Comparison of ENCODE assay signal across 17 mouse cellular contexts in the genomic region with DNA sequence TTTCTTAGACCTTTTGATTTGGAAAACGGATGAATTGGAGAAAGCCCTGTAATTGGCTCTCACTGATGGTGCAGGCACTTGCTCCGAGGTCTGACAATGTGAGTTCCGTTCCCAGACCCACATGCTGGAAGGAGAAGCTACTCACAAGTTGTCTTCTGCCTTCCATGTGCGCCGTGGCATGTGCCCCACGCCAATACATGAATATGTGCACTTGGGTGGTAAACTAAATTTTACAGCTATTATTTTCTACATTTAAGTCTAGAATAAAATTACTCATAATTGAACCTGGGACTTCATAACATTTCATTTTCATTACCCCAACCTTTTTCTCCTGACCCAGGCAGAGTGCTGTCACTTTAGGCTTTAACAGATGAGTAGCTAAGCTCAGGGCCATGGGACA. TPM values are rescaled to one million over a fixed set of nuclear protein-coding genes. Genes with fewer than 3 reads are reported as not detected.
A peak's percentile ranks its signal among the peaks of the same experiment; 100 is the strongest.
DNase-seq lines count a peak whose midpoint lies in the region; TF ChIP-seq lines count a peak whose summit lies in the region.
"Had no signal": no experiment of that assay in that cellular context is flagged by ENCODE, and none has a peak within 500 bp of the region (broad histone marks: within the 10 kb centered on the region; RNA-seq: fewer than 3 reads in every experiment).

No protein-coding gene starts in this region.

- no peaks in the 10 kb centered on the region for H3K27me3 ChIP-seq in CH12.LX (replicated peaks)
- H3K27me3 ChIP-seq in kidney, adult 2 months (replicated peaks; ENCODE audit: control insufficient read depth, insufficient read depth, low read length): no peaks in the 10 kb centered on the region
- H3K27me3 ChIP-seq: Patski had no signal

- peaks cover 10 to 31% of the 10 kb centered on the region in 2 experiments for H3K4me1 ChIP-seq in CH12.LX (ENCODE audit: control insufficient read depth in 1 of 2, insufficient read depth in 2 of 2)
- no peaks in the 10 kb centered on the region for H3K4me1 ChIP-seq in kidney, adult 2 months (ENCODE audit: control insufficient read depth, insufficient read depth, low read length)

- no peak overlapping the region for H3K4me3 ChIP-seq in CH12.LX (replicated peaks in 1 of 3; ENCODE audit: low read depth in 2 of 3, low read length in 2 of 3, poor library complexity in 1 of 3)
- H3K4me3 ChIP-seq in kidney, adult 2 months (ENCODE audit: insufficient read depth, low read depth, low read length): no peak overlapping the region

- H3K9ac ChIP-seq in CH12.LX (ENCODE audit: insufficient read depth, low read depth): peak overlapping the region; percentile 70

- WGBS in kidney, adult 2 months: 93% methylated on average over 6 of the region's 6 CpGs

- H3K4me2 ChIP-seq in CH12.LX (ENCODE audit: insufficient read depth, low read depth, poor library complexity, severe bottlenecking): peak overlapping the region; percentile 85

- no peaks in the 10 kb centered on the region for H3K9me3 ChIP-seq in CH12.LX (replicated peaks; ENCODE audit: low read length)
- H3K9me3 ChIP-seq: G1E had no signal

- H3K79me2 ChIP-seq in CH12.LX (replicated peaks; ENCODE audit: control insufficient read depth, extremely low read depth, insufficient read depth, poor library complexity, severe bottlenecking): peaks cover 3% of the 10 kb centered on the region; the same call in 1 of the 2 replicates

- DNase-seq in CH12.LX (ENCODE audit: extremely low read depth): no peak
- DNase-seq in kidney, adult 2 months: no peak
- DNase-seq: adrenal gland, adult 2 months; adrenal gland, adult 8-10 months; adrenal gland, postnatal 10 days; adrenal gland, postnatal 14 days; adrenal gland, postnatal 25 days; adrenal gland, postnatal 36 days; B cell, adult 2 months; cerebellum, adult 11 months; cerebellum, adult 11-12 months; cerebellum, adult 18-20 months; cerebellum, adult 2 months; cerebellum, adult 8-10 months had no signal

- no peak for TF ChIP-seq EP300 in CH12.LX (IDR thresholded peaks at IDR 0.05; ENCODE audit: low read length)

- TF ChIP-seq POLR2A in CH12.LX (IDR thresholded peaks at IDR 0.05; ENCODE audit: low read depth, low read length): no peak
- TF ChIP-seq POLR2A in kidney, adult 2 months (IDR thresholded peaks at IDR 0.05; ENCODE audit: low read depth, low read length): no peak

- peak overlapping the region; percentile 77 for H3K27ac ChIP-seq in CH12.LX (ENCODE audit: insufficient read depth, low read depth)
- H3K27ac ChIP-seq in kidney, adult 2 months (ENCODE audit: insufficient read depth, low read depth, low read length): no peak overlapping the region

- no peak for TF ChIP-seq CTCF in CH12.LX (conservative IDR thresholded peaks at IDR 0.05 in 1 of 2, IDR thresholded peaks at IDR 0.05 in 1 of 2; ENCODE audit: low read depth in 2 of 2, low read length in 2 of 2)
- no peak for TF ChIP-seq CTCF in kidney, adult 2 months (conservative IDR thresholded peaks at IDR 0.05; ENCODE audit: insufficient read depth, insufficient read length, low read depth, low read length)

- peaks cover 0 to 6% of the 10 kb centered on the region in 2 experiments for H3K36me3 ChIP-seq in CH12.LX (replicated peaks in 1 of 2; ENCODE audit: control insufficient read depth in 1 of 2, insufficient read depth in 1 of 2, low read length in 1 of 2)
- H3K36me3 ChIP-seq in kidney, adult 2 months (ENCODE audit: control insufficient read depth, insufficient read depth, low read length): no peaks in the 10 kb centered on the region
- H3K36me3 ChIP-seq: G1E had no signal

- dilution Hi-C loops in CH12.LX (cut with MboI; ENCODE audit: extremely low pct_ligation_motif_present, extremely low pct_unique_long_range_greater_than_20kb, low sequenced_read_pairs): no loop called here

- TF ChIP-seq RAD21 in CH12.LX (IDR thresholded peaks at IDR 0.05; ENCODE audit: low read depth, low read length): no peak

- in situ Hi-C loops in CH12.LX (cut with MboI; ENCODE audit: low pct_ligation_motif_present, low pct_unique_long_range_greater_than_20kb, low sequenced_read_pairs): no loop called here

TF ChIP-seq in CH12.LX, 34 proteins besides CTCF, POLR2A, EP300 and RAD21:
- TF ChIP-seq MYC (IDR thresholded peaks at IDR 0.05; ENCODE audit: low read depth, low read length) (peak; percentile 80), MAFK (IDR thresholded peaks at IDR 0.05; ENCODE audit: insufficient replicate concordance, low read length) (no peak), E2F4 (IDR thresholded peaks at IDR 0.05; ENCODE audit: insufficient replicate concordance, low read depth, low read length) (no peak), JUND (conservative IDR thresholded peaks at IDR 0.05; ENCODE audit: low read depth, low read length) (no peak), NRF1 (IDR thresholded peaks at IDR 0.05; ENCODE audit: low read depth, low read length) (no peak), ZMIZ1 (IDR thresholded peaks at IDR 0.05; ENCODE audit: low read depth, low read length) (no peak), SMC3 (IDR thresholded peaks at IDR 0.05; ENCODE audit: low read depth, low read length) (no peak), JUN (IDR thresholded peaks at IDR 0.05; ENCODE audit: insufficient read depth, low read depth, low read length) (no peak), ZKSCAN1 (IDR thresholded peaks at IDR 0.05; ENCODE audit: borderline replicate concordance, low read depth, low read length) (no peak), ZNF384 (IDR thresholded peaks at IDR 0.05; ENCODE audit: low read depth, low read length) (no peak), MXI1 (IDR thresholded peaks at IDR 0.05; ENCODE audit: low read depth, low read length) (0 out of 2 replicates have a peak, but pooled peaks have one; percentile 26), CHD1 (IDR thresholded peaks at IDR 0.05; ENCODE audit: low read depth, low read length) (0 out of 2 replicates have a peak, but pooled peaks have one; percentile 27), TCF12 (IDR thresholded peaks at IDR 0.05; ENCODE audit: low read depth, low read length) (no peak), IRF4 (IDR thresholded peaks at IDR 0.05; ENCODE audit: low read depth, low read length) (no peak), KAT2A (IDR thresholded peaks at IDR 0.05; ENCODE audit: insufficient replicate concordance, low read length) (no peak), MAX (IDR thresholded peaks at IDR 0.05; ENCODE audit: low read length) (peak; percentile 59; the same call in 1 of the 2 replicates), NELFE (IDR thresholded peaks at IDR 0.05; ENCODE audit: low read depth, low read length) (no peak), TBP (conservative IDR thresholded peaks at IDR 0.05; ENCODE audit: low read depth, low read length) (0 out of 2 replicates have a peak, but pooled peaks have one; percentile 16)

RNA-seq across cellular contexts. Expression of a gene that starts 14.1 kb away (rescaled TPM):
- total RNA-seq in CH12.LX (2012; rRNA removed) (7.2 and 9.2 TPM in 2 replicates), CH12.LX (2014; rRNA removed) (2.3 and 3.0 TPM in 2 replicates)
- polyA plus RNA-seq in CH12.LX (2012; ENCODE audit: insufficient read length, low read depth): 2.0 TPM in 2 replicates
- 1.2 and 1.4 TPM in 2 replicates for polyA plus RNA-seq in kidney, adult 2 months (2012; rRNA removed)
- total RNA-seq: MEL had no signal
- polyA plus RNA-seq: G1E had no signal
